Mouse (Mus musculus) kidney, adult 2 months (tissue): ENCODE results near the gene Sesn1. TPM values are rescaled to one million over a fixed set of nuclear protein-coding genes. Genes with fewer than 3 reads are reported as not detected.
A peak's percentile ranks its signal among the peaks of the same experiment; 100 is the strongest.
"Not testable (repeated sequence)": the region's sequence is repeated elsewhere in the genome, so short reads cannot be mapped to it uniquely, and the experiment has no call there.

Source experiments
- DNase-seq: peaks from one replicate; pipeline ENCODE4 v3.0.0; 2021
- H3K27ac ChIP-seq: fragments of 200-500 bp; 2 replicates; pipeline ENCODE4 v1.5.1; 2012; ENCODE audit warnings: low read depth, low read length, control low read depth, inconsistent platforms; ENCODE audit not compliant: insufficient read depth
- H3K27me3 ChIP-seq: fragments of 200-500 bp; replicated peaks from 2 replicates; pipeline ENCODE4 v1.6.1; 2012; ENCODE audit warnings: mild to moderate bottlenecking, moderate library complexity, low read length, inconsistent platforms; ENCODE audit not compliant: control insufficient read depth, insufficient read depth
- H3K36me3 ChIP-seq: fragments of 200-500 bp; 2 replicates; pipeline ENCODE4 v1.6.1; 2012; ENCODE audit warnings: mild to moderate bottlenecking, moderate library complexity, low read length, inconsistent platforms; ENCODE audit not compliant: control insufficient read depth, insufficient read depth
- H3K4me1 ChIP-seq: fragments of 200-500 bp; 2 replicates; pipeline ENCODE4 v1.6.1; 2011; ENCODE audit warnings: low read length; ENCODE audit not compliant: control insufficient read depth, insufficient read depth
- H3K4me3 ChIP-seq: fragments of 200-500 bp; 2 replicates; pipeline ENCODE4 v1.5.1; 2011; ENCODE audit warnings: mild to moderate bottlenecking, low read depth, low read length, control low read depth; ENCODE audit not compliant: insufficient read depth
- CTCF ChIP-seq: fragments of 200-500 bp; conservative IDR thresholded peaks from 2 replicates; pipeline ENCODE4 v1.5.1; 2011; ENCODE audit warnings: low read depth, mild to moderate bottlenecking, control low read depth, low read length, moderate library complexity, mixed read lengths; ENCODE audit not compliant: insufficient read depth, insufficient read length
- POLR2A ChIP-seq: fragments of 200-500 bp; IDR thresholded peaks from one replicate; pipeline ENCODE4 v1.6.1; 2011; ENCODE audit warnings: low read depth, low read length, control low read depth
- WGBS: fragments of 180-500 bp; shearing (Covaris S2); methylation state at CpG from one replicate; pipeline ENCODE4 v1.1.7; 2018; 5-methylcytosine and 5-hydroxymethylcytosine counted together
- polyA plus RNA-seq: library from polyadenylated mRNA; depleted of rRNA; stranded (reverse); fragments of >200 nt; gene quantifications from 2 replicates; pipeline ENCODE4 v1.2.3, GENCODE M21; 2012

Sesn1 gene
- polyA plus RNA-seq, 1 experiment = 13.2 TPM

- WGBS = 50% methylated on average over 5 of the region's 5 CpGs
- peak; percentile 16 for DNase-seq
- Histone ChIP-seq H3K4me1 (no peaks in the 10 kb centered on the region), H3K27me3 (no peaks in the 10 kb centered on the region), H3K36me3 (no peaks in the 10 kb centered on the region), H3K4me3 (no peak overlapping the region), H3K27ac (no peak overlapping the region)
- TF ChIP-seq CTCF (no peak), POLR2A (no peak)
Measured at GRCm38 (mm10) chr10:41822573-41823281, 13.0 kb downstream of the Sesn1 start.

DNA sequence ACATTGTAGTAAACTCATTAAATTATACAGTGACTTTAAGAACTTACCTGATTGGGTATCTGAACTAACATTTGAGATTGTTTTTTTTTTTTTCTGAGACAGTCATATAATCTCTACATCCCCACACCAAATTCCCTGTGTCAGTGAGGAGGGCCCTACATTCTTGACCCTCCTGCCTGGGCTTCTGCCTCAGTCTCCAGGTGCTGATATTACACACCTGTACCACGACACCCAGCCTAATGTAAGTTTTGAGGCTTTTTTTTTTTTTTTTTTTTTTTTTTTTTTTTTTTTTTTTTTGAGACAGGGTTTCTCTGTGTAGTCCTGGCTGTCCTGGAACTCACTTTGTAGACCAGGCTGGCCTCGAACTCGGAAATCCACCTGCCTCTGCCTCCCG, 13.5 kb downstream of the Sesn1 start:
- 88% methylated on average over 4 of the region's 4 CpGs for WGBS

GRCm38 (mm10) chr10:41823916-41824315, 14.2 kb downstream of the Sesn1 start:
- no peaks in the 10 kb centered on the region for H3K27me3 ChIP-seq
- H3K4me1 ChIP-seq = no peaks in the 10 kb centered on the region
- TF ChIP-seq CTCF = no peak
- TF ChIP-seq POLR2A = no peak
- DNase-seq = no peak
- 82% methylated on average over 4 of the region's 4 CpGs for whole genome bisulfite sequencing
- H3K4me3 ChIP-seq = no peak overlapping the region
- no peak overlapping the region for H3K27ac ChIP-seq
- H3K36me3 ChIP-seq = no peaks in the 10 kb centered on the region

More for the DNA sequence above, 13.5 kb downstream of the Sesn1 start:
- H3K4me1 ChIP-seq, DNase-seq, H3K36me3 ChIP-seq, H3K27me3 ChIP-seq, H3K4me3 ChIP-seq, H3K27ac ChIP-seq: not testable (repeated sequence)

DNA sequence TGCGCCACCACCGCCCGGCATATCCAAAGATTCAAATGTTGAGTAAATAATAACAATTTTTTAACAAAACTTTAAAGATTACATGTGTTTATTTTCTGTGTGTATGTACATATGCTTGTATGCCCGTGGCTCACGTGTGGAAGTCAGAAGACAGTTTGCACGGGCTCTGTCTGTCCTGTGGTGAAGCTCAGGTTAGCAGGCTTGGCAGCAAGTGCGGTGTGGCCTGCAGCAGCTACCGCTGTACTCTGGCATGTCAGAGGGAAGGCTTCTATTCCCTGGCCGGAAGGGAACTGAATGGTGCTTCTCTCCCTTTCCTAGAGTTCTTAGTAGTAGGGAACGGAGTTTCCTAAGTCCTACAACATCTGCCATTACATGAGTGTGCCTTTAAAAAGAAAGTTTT, 15.3 kb downstream of the Sesn1 start:
- TF ChIP-seq CTCF (no peak), POLR2A (no peak)
- Histone ChIP-seq H3K4me3 (no peak overlapping the region), H3K27me3 (no peaks in the 10 kb centered on the region), H3K36me3 (no peaks in the 10 kb centered on the region), H3K27ac (no peak overlapping the region), H3K4me1 (no peaks in the 10 kb centered on the region)
- no peak for DNase-seq
- 87% methylated on average over 10 of the region's 10 CpGs for WGBS

GRCm38 (mm10) chr10:41825996-41826395, 16.3 kb downstream of the Sesn1 start:
- Histone ChIP-seq H3K27me3 (no peaks in the 10 kb centered on the region), H3K4me1 (no peaks in the 10 kb centered on the region), H3K4me3 (no peak overlapping the region), H3K36me3 (no peaks in the 10 kb centered on the region), H3K27ac (no peak overlapping the region)
- WGBS = 96% methylated on average over 4 of the region's 4 CpGs
- no peak for DNase-seq
- TF ChIP-seq CTCF = no peak
- TF ChIP-seq POLR2A = no peak

DNA sequence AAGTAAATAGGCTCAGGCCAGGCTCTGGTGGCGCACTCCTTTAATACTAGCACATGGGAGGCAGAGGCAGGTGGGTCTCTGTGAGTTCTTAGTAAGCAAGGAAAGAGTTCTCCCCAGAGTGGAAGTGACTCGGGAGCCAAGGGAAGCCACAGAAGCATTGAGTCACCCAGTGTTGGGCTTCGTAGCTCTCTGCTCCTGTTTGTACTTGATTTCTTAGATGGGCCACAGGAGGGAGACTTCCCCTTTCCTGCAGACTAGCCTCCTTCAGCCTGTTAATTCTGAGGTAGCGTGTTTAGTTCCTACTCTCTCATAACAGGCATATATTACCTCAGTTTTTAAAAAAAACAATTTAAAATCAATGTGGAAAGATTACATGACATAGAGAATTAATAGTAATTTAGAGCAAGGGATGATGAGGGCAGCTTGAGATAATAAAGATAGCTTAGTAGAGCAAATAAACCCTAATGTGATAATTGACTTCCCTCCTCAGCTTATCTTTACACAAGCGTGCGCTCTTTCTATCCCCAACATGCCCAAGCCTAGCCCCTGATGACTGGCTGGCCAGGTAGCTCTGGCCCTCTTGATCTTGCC, 16.9 kb downstream of the Sesn1 start:
- no peaks in the 10 kb centered on the region for H3K36me3 ChIP-seq
- H3K4me1 ChIP-seq = no peaks in the 10 kb centered on the region
- H3K4me3 ChIP-seq = no peak overlapping the region
- 88% methylated on average over 6 of the region's 6 CpGs for WGBS
- no peak overlapping the region for H3K27ac ChIP-seq
- TF ChIP-seq POLR2A (no peak), CTCF (no peak)
- no peaks in the 10 kb centered on the region for H3K27me3 ChIP-seq
- no peak for DNase-seq

DNA sequence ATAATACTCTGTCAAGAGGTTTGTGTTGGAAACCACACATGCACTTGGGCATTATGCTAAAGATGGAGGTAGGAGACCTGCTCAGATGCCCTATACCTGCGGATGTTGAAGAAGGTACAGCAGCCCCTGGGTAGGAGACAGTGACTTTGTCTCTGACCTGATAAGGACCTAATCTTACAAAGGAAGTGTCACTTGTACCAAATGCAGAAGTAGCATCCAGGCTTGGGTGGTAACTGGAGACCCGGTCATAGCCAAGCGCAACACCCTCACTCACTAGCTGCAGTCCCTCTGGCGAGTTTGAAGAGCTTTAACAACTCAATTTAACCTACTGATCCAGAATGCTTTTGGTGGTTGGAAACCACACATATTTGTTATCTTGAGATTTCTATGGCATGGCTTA, 18.0 kb downstream of the Sesn1 start:
- H3K4me3 ChIP-seq = no peak overlapping the region
- H3K27ac ChIP-seq = no peak overlapping the region
- H3K36me3 ChIP-seq = no peaks in the 10 kb centered on the region
- DNase-seq = no peak
- WGBS = 94% methylated on average over 4 of the region's 4 CpGs
- no peaks in the 10 kb centered on the region for H3K4me1 ChIP-seq
- TF ChIP-seq POLR2A = no peak
- TF ChIP-seq CTCF = no peak
- no peaks in the 10 kb centered on the region for H3K27me3 ChIP-seq
